Mouse (Mus musculus) forelimb bud, embryonic 11.5 days (tissue): ENCODE results near the gene Ulk3.

Source experiments
- DNase-seq: peaks from one replicate; pipeline ENCODE4 v3.0.0-alpha.2; 2012; ENCODE audit warnings: low read depth, low spot score

The Ulk3 gene

DNA sequence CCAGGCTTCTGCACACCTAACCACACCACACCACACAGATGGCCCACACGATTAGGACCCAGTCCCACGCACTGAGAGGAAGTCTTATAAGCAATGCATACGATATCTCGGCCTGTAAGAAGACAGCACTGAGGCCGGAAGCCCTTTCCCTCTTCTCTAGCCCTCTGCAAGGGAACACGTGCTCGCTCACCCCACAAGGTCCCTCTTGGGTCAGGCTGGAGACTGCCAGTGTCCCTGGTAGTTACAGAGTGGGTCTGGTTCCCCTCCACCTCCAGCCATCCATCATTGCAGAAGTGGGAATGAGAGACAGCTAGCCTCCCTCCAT lies 54.6 kb downstream of the Ulk3 start:
- no peak for DNase-seq

DNA sequence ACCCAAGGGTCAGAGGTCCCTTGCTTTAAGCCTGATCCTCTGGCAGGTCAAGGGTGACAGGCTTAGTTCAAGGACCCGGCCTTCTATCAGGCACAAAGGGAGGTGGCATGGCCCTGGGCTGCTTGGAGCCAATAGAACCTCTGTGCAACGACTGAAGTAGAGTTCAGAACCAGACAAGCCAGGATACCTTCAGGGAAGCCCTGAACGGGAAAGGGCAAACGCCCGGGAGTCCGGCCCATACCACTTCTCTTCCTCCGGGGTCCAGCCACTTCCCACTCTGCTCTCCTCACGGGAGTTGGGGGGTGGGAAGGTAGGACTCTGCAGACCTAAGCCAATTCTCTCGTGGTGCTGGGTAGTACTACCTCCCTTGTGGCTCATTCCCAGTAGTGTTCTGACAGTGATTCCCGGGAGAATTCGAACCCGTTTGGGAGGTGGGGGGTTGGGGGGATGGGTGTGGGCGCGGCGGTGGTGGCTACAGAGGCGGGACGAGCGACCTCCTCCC lies 55.2 kb downstream of the Ulk3 start:
- DNase-seq, result no peak

DNA sequence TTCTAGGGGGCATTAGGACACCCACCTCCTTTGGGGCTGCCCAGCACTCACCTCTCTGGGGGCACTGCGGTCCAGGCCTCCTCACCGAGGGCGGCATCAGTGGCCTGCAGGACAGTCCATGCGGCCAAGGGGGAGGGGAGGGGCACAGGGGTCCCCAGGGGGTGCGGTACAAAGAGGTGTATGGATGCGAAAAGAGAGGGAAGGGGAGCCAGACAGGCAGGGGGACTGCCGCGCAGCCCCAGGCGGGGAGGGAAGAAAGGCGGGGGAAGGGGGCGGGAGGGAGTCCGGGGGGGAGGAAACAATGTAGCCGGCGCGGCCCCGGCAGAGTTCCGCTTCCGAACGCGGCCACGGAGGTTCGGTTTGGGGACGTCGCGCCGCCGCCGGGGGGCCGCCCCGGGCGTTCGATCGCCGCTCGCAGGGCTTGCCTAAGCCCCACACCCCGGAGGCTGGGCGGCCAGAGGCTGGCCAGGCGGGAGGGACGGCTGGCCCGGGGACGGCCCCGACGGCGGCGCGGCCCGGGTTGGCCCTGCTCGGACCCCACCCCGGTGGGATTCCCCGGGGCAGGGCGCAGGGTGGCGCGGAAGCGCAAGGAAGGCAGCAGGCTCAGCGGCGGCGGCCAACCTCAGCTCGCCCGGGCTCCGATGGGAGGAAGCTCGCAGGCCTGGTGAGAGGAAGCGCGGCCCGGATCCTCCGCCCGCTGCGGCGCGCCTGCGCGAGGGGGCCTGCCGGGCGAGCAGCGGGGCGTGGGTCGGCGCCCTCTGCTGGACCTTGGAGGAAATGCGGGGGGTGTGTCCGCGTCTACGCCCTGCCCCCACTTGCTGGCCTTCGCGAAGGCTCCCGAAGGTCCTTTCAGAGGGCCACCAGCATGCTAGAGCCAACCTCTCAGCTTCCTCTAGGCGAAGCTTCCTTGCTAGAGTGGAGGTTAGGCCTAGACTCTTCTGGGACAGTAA lies 56.0 kb downstream of the Ulk3 start:
- DNase-seq, result peak; percentile 90
